Mouse (Mus musculus): ENCODE results near the gene Gm38392. TPM values are rescaled to one million over a fixed set of nuclear protein-coding genes. Genes with fewer than 3 reads are reported as not detected.
A peak's percentile ranks its signal among the peaks of the same experiment; 100 is the strongest.

Gene Gm38392
- polyA plus RNA-seq, 1 experiment from 2014 or later, result not detected

DNA sequence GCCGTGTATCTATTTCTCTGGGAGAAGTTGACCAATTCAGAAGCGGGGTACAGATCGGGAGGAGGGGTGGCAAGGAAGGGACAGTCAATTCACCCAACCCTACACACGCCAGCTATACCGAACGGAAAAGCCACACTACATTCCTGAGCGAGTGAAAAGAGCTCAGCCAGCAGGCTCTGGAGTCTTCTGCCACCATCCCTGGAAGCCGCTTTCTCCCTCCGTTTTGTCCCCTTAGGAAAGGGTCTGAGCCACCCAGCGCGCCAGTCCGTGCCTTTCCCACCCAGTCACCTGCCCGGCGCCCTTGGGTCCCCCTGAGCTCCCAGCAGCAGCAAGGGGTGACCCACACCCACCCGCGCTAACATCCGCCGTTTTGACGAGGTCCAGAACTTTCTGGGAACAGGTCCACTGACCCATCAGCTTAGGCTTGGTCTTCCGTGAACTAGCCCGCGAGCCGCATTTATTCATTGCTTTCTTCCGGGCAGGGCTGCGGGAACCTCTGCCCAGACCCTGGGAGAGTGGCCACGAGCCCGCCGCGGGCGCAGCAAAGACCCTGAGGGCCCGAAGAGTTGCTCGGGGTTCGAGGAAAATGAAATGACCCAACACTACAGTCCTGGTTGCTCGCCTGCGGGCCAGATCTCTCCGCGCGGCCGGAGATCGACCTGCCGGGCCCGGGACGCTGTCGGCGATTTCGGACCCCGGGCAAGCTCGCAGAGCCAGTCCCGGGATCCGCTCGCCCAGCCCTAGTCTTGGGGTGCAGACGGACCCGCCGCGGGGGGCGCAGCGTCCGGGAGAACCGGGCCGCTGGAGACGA is 86.6 kb downstream of the Gm38392 start:
- Histone ChIP-seq H3K27ac (ENCODE audit: low read depth, low read length) (peak overlapping the region; percentile 69; the same call in 1 of the 2 replicates), H3K9me3 (ENCODE audit: control insufficient read depth, low read length) (no peaks in the 10 kb centered on the region), H3K27me3 (ENCODE audit: control insufficient read depth, insufficient read depth, low read length) (peaks cover 60% of the 10 kb centered on the region), H3K36me3 (ENCODE audit: control insufficient read depth, insufficient read depth, low read length) (no peaks in the 10 kb centered on the region), H3K9ac (ENCODE audit: low read length) (peak overlapping the region; percentile 88), H3K4me1 (ENCODE audit: control insufficient read depth, insufficient read depth, low read length) (peaks cover 42% of the 10 kb centered on the region), H3K4me3 (ENCODE audit: low read depth, low read length) (peak overlapping the region; percentile 42), H3K4me2 (ENCODE audit: low read depth) (peak overlapping the region; percentile 59)
- DNase-seq (ENCODE audit: low spot score), result no peak
- under 1% methylated on average over 49 of the region's 61 CpGs for WGBS
- no peak for ATAC-seq (ENCODE audit: insufficient read depth, low FRiP score, low TSS enrichment)

- H3K4me1 ChIP-seq (ENCODE audit: control insufficient read depth, insufficient read depth, low read length), result peaks cover 42% of the 10 kb centered on the region
- no peak overlapping the region for H3K27ac ChIP-seq (ENCODE audit: low read depth, low read length)
- peaks cover 55% of the 10 kb centered on the region for H3K27me3 ChIP-seq (ENCODE audit: control insufficient read depth, insufficient read depth, low read length)
- H3K9me3 ChIP-seq (ENCODE audit: control insufficient read depth, low read length), result no peaks in the 10 kb centered on the region
- 17% methylated on average over 2 of the region's 2 CpGs for WGBS
- no peak for ATAC-seq (ENCODE audit: insufficient read depth, low FRiP score, low TSS enrichment)
- H3K4me2 ChIP-seq (ENCODE audit: low read depth), result peak overlapping the region; percentile 3
- no peak overlapping the region for H3K4me3 ChIP-seq (ENCODE audit: low read depth, low read length)
- DNase-seq (ENCODE audit: low spot score), result no peak
- no peaks in the 10 kb centered on the region for H3K36me3 ChIP-seq (ENCODE audit: control insufficient read depth, insufficient read depth, low read length)
- no peak overlapping the region for H3K9ac ChIP-seq (ENCODE audit: low read length)
Observed at GRCm38 (mm10) chr3:88199541-88200110, 87.4 kb downstream of the Gm38392 start.

- 6% methylated on average over 9 of the region's 9 CpGs for WGBS
- no peak overlapping the region for H3K4me3 ChIP-seq (ENCODE audit: low read depth, low read length)
Observed at GRCm38 (mm10) chr3:88198505-88199020, 88.4 kb downstream of the Gm38392 start.

DNA sequence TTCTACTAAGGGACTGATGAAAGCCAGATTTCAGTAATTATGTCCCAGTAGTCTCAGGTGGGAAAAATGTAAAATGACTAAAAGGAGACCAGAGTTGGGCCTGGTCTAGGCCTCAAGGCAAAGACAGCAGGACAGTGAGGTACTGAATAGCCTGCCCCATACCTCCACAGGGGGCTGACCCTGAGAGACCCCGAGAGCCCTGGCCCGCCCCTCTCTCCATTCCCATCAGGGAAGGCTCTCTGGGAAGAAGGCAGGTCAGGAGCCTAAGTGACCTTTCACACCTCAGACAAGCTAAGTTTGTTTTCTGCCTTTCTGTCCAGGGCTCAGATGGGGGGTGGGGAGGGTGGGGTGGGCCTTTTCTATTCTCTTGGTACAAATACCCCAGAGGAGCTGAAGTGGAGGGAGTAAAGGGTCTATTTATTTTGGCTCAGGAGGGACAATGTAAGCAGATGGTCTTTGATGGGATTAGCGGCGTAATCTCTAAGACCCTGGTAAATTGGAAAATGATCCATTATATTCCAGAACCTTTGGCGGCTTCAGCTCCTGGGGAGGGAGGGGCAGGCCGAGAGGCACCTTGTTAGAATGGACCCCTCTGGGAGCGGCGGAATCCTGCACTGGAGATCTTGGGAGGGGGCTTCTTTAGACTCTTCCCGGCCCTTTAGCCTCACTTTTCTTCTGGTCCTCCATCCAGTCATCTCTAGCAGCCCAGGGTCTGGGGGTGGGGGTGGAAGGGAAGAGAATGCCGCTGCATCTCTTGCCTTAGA is 89.1 kb downstream of the Gm38392 start:
- no peak for DNase-seq (ENCODE audit: low spot score)
- Histone ChIP-seq H3K4me1 (ENCODE audit: control insufficient read depth, insufficient read depth, low read length) (peaks cover 30% of the 10 kb centered on the region), H3K4me3 (ENCODE audit: low read depth, low read length) (no peak overlapping the region), H3K9ac (ENCODE audit: low read length) (no peak overlapping the region; the same call in 1 of the 2 replicates), H3K27me3 (ENCODE audit: control insufficient read depth, insufficient read depth, low read length) (peaks cover 42% of the 10 kb centered on the region), H3K4me2 (ENCODE audit: low read depth) (no peak overlapping the region), H3K9me3 (ENCODE audit: control insufficient read depth, low read length) (no peaks in the 10 kb centered on the region), H3K36me3 (ENCODE audit: control insufficient read depth, insufficient read depth, low read length) (no peaks in the 10 kb centered on the region), H3K27ac (ENCODE audit: low read depth, low read length) (0 out of 2 replicates have a peak overlapping the region, but pooled peaks have one; percentile 27)
- ATAC-seq (ENCODE audit: insufficient read depth, low FRiP score, low TSS enrichment), result no peak
- 3% methylated on average over 10 of the region's 10 CpGs for WGBS

More at GRCm38 (mm10) chr3:88198505-88199020, 88.4 kb downstream of the Gm38392 start:
- no peaks in the 10 kb centered on the region for H3K36me3 ChIP-seq (ENCODE audit: control insufficient read depth, insufficient read depth, low read length)
- peaks cover 34% of the 10 kb centered on the region for H3K4me1 ChIP-seq (ENCODE audit: control insufficient read depth, insufficient read depth, low read length)
- ATAC-seq (ENCODE audit: insufficient read depth, low FRiP score, low TSS enrichment) (no peak), DNase-seq (ENCODE audit: low spot score) (no peak)
- no peaks in the 10 kb centered on the region for H3K9me3 ChIP-seq (ENCODE audit: control insufficient read depth, low read length)
- peaks cover 46% of the 10 kb centered on the region for H3K27me3 ChIP-seq (ENCODE audit: control insufficient read depth, insufficient read depth, low read length)
- 0 out of 2 replicates have a peak overlapping the region, but pooled peaks have one; percentile 27 for H3K27ac ChIP-seq (ENCODE audit: low read depth, low read length)
- no peak overlapping the region; the same call in 1 of the 2 replicates for H3K9ac ChIP-seq (ENCODE audit: low read length)
- no peak overlapping the region for H3K4me2 ChIP-seq (ENCODE audit: low read depth)

Small RNAs within 50 kb of the gene (microRNA-seq; reads per million reads assigned to microRNA genes)
- not detected for gene Gm25641
- gene Mir3093, result 10.2 reads per million, percentile 22 among the genes with 10 or more reads in this experiment
- not detected for gene Mir9-1

Other genes with a start within 250 kb of the Gm38392 start
- gene Gpatch4, start 244.1 kb downstream of the Gm38392 start, polyA plus RNA-seq (2014; fragmentation: Nextera tagmentation; extraction: Ambion mirVana), result 32.5 and 34.2 TPM in 2 replicates
- gene Naxe, start 228.7 kb downstream of the Gm38392 start, polyA plus RNA-seq (2014; fragmentation: Nextera tagmentation; extraction: Ambion mirVana), result 127 and 131 TPM in 2 replicates
- gene Ttc24, start 208.9 kb downstream of the Gm38392 start, polyA plus RNA-seq (2014; fragmentation: Nextera tagmentation; extraction: Ambion mirVana), result not detected in 2 replicates
- 15.9 and 17.8 TPM in 2 replicates for gene Iqgap3, start 205.2 kb downstream of the Gm38392 start, polyA plus RNA-seq (2014; fragmentation: Nextera tagmentation; extraction: Ambion mirVana)
- 16.6 and 18.1 TPM in 2 replicates for gene Mef2d, start 144.8 kb downstream of the Gm38392 start, polyA plus RNA-seq (2014; fragmentation: Nextera tagmentation; extraction: Ambion mirVana)
- 0.27 and 1.2 TPM in 2 replicates for gene Rhbg, start 32.5 kb downstream of the Gm38392 start, polyA plus RNA-seq (2014; fragmentation: Nextera tagmentation; extraction: Ambion mirVana)
- gene Tsacc, start 9.8 kb upstream of the Gm38392 start, polyA plus RNA-seq (2014; fragmentation: Nextera tagmentation; extraction: Ambion mirVana), result 9.1 and 10.7 TPM in 2 replicates
- 768 and 797 TPM in 2 replicates for gene Cct3, start 9.9 kb upstream of the Gm38392 start, polyA plus RNA-seq (2014; fragmentation: Nextera tagmentation; extraction: Ambion mirVana)
- gene Glmp, start 37.8 kb upstream of the Gm38392 start, polyA plus RNA-seq (2014; fragmentation: Nextera tagmentation; extraction: Ambion mirVana), result 70.5 and 84.5 TPM in 2 replicates
- gene Tmem79, start 48.9 kb upstream of the Gm38392 start, polyA plus RNA-seq (2014; fragmentation: Nextera tagmentation; extraction: Ambion mirVana), result 1.7 and 2.1 TPM in 2 replicates
- gene Smg5, start 49.0 kb upstream of the Gm38392 start, polyA plus RNA-seq (2014; fragmentation: Nextera tagmentation; extraction: Ambion mirVana), result 48.8 and 57.2 TPM in 2 replicates
- 1.1 and 1.2 TPM in 2 replicates for gene Paqr6, start 77.4 kb upstream of the Gm38392 start, polyA plus RNA-seq (2014; fragmentation: Nextera tagmentation; extraction: Ambion mirVana)
- gene Bglap3, start 85.5 kb upstream of the Gm38392 start, polyA plus RNA-seq (2014; fragmentation: Nextera tagmentation; extraction: Ambion mirVana), result 0.31 TPM in 1 of 2 replicates, not detected in the other
- not detected in 2 replicates for gene Bglap2, start 91.5 kb upstream of the Gm38392 start, polyA plus RNA-seq (2014; fragmentation: Nextera tagmentation; extraction: Ambion mirVana)
- not detected in 2 replicates for gene Bglap, start 97.3 kb upstream of the Gm38392 start, polyA plus RNA-seq (2014; fragmentation: Nextera tagmentation; extraction: Ambion mirVana)
- gene Pmf1, start 123.1 kb upstream of the Gm38392 start, polyA plus RNA-seq (2014; fragmentation: Nextera tagmentation; extraction: Ambion mirVana), result 118 and 124 TPM in 2 replicates
- 24.8 and 27.0 TPM in 2 replicates for gene Slc25a44, start 137.9 kb upstream of the Gm38392 start, polyA plus RNA-seq (2014; fragmentation: Nextera tagmentation; extraction: Ambion mirVana)
- gene Sema4a, start 174.0 kb upstream of the Gm38392 start, polyA plus RNA-seq (2014; fragmentation: Nextera tagmentation; extraction: Ambion mirVana), result 5.8 and 6.1 TPM in 2 replicates
- gene Lmna, start 222.7 kb upstream of the Gm38392 start, polyA plus RNA-seq (2014; fragmentation: Nextera tagmentation; extraction: Ambion mirVana), result 16.1 and 17.4 TPM in 2 replicates
- 42.0 and 43.6 TPM in 2 replicates for gene Mex3a, start 245.2 kb upstream of the Gm38392 start, polyA plus RNA-seq (2014; fragmentation: Nextera tagmentation; extraction: Ambion mirVana)

All from neural tube, embryonic 11.5 days (tissue).